Mouse (Mus musculus): ENCODE measurements around the gene Rsf1. TPM values are rescaled to one million over a fixed set of nuclear protein-coding genes. Genes with fewer than 3 reads are reported as not detected.

Gene Rsf1
- total RNA-seq (2014; fragmentation: Nextera tagmentation) (48.2 and 58.5 TPM in 2 replicates), total RNA-seq (2017) (24.9 and 33.4 TPM in 2 replicates), polyA plus RNA-seq (2012) (14.2 and 14.8 TPM in 2 replicates)

DNA sequence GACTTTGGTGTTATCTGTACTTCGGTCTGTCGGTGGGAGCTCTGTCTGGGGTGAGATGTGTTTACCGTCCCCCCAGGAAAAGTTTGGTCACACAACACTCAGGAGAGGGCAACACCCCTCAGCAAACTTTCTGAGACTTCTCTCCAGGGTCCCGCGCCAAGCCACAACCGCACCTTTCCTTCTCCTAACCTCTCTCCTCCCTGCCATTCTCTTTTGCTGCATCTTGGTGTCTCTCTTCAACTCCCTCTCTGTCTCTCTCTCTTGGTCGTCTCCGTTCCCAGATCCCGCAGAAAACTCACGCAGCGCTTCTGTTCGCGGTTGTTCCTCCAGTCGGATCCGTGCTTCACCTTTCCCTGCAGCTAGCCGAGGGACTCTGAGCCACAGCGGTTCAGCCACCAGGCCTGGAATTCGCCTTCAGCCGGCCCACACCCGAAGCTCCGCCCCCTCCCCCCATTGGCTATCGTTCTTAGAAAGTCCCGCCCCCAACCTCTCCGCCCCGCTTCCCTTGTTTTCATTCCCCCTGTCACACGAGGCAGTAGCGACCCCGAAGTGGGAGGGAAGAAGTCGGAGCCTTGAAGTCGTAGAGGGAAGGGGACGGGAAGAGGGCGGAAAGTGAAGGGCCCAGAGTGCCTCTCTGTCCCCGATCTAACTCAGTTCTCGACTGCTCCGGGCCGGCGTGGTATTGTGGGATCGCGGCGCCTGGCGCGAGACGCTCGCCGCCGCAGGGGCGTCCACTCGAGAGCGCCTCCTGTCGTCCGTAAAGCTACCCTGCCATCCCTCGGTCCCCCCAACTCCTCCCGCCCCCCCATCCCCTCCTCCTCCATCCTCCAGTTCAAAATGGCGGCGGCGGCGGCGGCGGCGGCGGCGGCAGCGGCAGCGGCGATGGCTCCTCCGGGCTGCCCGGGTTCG is at the start of gene Rsf1, which contains the start of gene Aamdc:
Gene Rsf1, plus strand, starts transcription at position 823 of the 909 bp plus-strand sequence.
Gene Aamdc, minus strand, starts transcription at position 431 of the 909 bp plus-strand sequence.
- Histone ChIP-seq H3K9me3 (replicated peaks) (no peaks in the 10 kb centered on the region), H3K36me3 (replicated peaks) (peaks cover 13% of the 10 kb centered on the region), H3K4me1 (ENCODE audit: insufficient read depth, low read depth, low read length) (peaks cover 19% of the 10 kb centered on the region), H3K4me3 (ENCODE audit: low read depth, low read length) (peak within 1 kb of the TSS; percentile 96), H3K27me3 (ENCODE audit: insufficient read depth, low read length) (no peaks in the 10 kb centered on the region)
- TF ChIP-seq POLR2AphosphoS5 (IDR thresholded peaks at IDR 0.05; ENCODE audit: insufficient replicate concordance, low read depth, low read length): no peak
- TF ChIP-seq CTCF (IDR thresholded peaks at IDR 0.05; ENCODE audit: low read depth, low read length): peak; percentile 30; the same call in 1 of the 2 replicates
- TF ChIP-seq GATA2 (IDR thresholded peaks at IDR 0.05; ENCODE audit: borderline replicate concordance, low read depth, low read length): no peak
- TF ChIP-seq TAL1 (conservative IDR thresholded peaks at IDR 0.05; ENCODE audit: low read depth, low read length): no peak
- no peak for TF ChIP-seq GATA1 (IDR thresholded peaks at IDR 0.05; ENCODE audit: borderline replicate concordance, low read length)
- ATAC-seq (ENCODE audit: extremely low read depth, insufficient number of reproducible peaks, low FRiP score, poor library complexity, severe bottlenecking): peak; percentile 78
- DNase-seq (ENCODE audit: low spot score): peak; percentile 89

DNA sequence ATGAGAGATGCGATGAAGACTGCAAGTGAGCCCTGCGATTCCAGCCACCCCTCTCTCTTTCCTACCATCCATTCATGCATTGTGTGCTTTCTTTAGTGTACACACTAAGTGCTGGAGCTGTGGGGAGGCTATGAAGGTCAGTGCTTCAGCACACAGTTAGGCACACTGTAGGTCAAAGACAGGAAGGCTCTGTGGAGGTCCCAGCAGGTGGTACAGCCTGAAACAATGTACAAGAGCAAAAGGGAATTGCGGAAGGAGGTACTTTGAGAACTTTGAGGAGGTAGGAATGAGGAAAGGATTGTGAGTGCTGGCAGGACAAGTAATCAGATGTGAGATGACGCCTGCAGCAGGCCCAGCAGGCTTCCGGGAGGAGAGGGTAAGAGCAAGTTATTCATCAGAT is 44.2 kb upstream of the Rsf1 start:
- Histone ChIP-seq H3K9me3 (replicated peaks) (no peaks in the 10 kb centered on the region), H3K27me3 (ENCODE audit: insufficient read depth, low read length) (no peaks in the 10 kb centered on the region), H3K4me1 (ENCODE audit: insufficient read depth, low read depth, low read length) (no peaks in the 10 kb centered on the region), H3K4me3 (ENCODE audit: low read depth, low read length) (no peak overlapping the region), H3K36me3 (replicated peaks) (peaks cover 90% of the 10 kb centered on the region)
- ATAC-seq (ENCODE audit: extremely low read depth, insufficient number of reproducible peaks, low FRiP score, poor library complexity, severe bottlenecking) (no peak), DNase-seq (ENCODE audit: low spot score) (no peak)
- no peak for TF ChIP-seq GATA1 (IDR thresholded peaks at IDR 0.05; ENCODE audit: borderline replicate concordance, low read length)
- TF ChIP-seq POLR2AphosphoS5 (IDR thresholded peaks at IDR 0.05; ENCODE audit: insufficient replicate concordance, low read depth, low read length): no peak
- TF ChIP-seq CTCF (IDR thresholded peaks at IDR 0.05; ENCODE audit: low read depth, low read length): no peak
- no peak for TF ChIP-seq TAL1 (conservative IDR thresholded peaks at IDR 0.05; ENCODE audit: low read depth, low read length)
- TF ChIP-seq GATA2 (IDR thresholded peaks at IDR 0.05; ENCODE audit: borderline replicate concordance, low read depth, low read length): no peak

DNA sequence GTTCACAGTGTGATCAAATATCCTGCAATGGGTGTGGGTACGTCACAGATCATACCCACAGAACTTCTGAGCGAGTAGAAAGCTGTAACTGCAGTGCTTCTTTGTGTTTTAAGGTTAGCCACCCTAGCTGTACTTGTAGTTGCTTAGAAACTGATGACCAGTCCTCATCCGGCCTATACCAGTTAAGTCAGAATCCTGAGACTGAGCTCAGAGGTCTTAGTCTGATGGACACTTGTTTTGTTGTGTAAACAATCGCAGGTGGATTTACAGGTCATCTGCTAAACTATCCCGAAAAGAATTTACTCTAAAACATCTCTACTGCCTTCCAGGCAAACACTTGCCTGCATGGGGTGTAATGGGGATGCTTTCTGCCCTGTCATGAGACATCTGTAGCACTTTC is 43.1 kb upstream of the Rsf1 start:
- Histone ChIP-seq H3K9me3 (replicated peaks) (no peaks in the 10 kb centered on the region), H3K4me3 (ENCODE audit: low read depth, low read length) (no peak overlapping the region), H3K36me3 (replicated peaks) (peaks cover 94% of the 10 kb centered on the region), H3K27me3 (ENCODE audit: insufficient read depth, low read length) (no peaks in the 10 kb centered on the region), H3K4me1 (ENCODE audit: insufficient read depth, low read depth, low read length) (no peaks in the 10 kb centered on the region)
- DNase-seq (ENCODE audit: low spot score) (no peak), ATAC-seq (ENCODE audit: extremely low read depth, insufficient number of reproducible peaks, low FRiP score, poor library complexity, severe bottlenecking) (no peak)
- no peak for TF ChIP-seq GATA1 (IDR thresholded peaks at IDR 0.05; ENCODE audit: borderline replicate concordance, low read length)
- no peak for TF ChIP-seq GATA2 (IDR thresholded peaks at IDR 0.05; ENCODE audit: borderline replicate concordance, low read depth, low read length)
- no peak for TF ChIP-seq TAL1 (conservative IDR thresholded peaks at IDR 0.05; ENCODE audit: low read depth, low read length)
- TF ChIP-seq POLR2AphosphoS5 (IDR thresholded peaks at IDR 0.05; ENCODE audit: insufficient replicate concordance, low read depth, low read length): no peak
- no peak for TF ChIP-seq CTCF (IDR thresholded peaks at IDR 0.05; ENCODE audit: low read depth, low read length)

DNA sequence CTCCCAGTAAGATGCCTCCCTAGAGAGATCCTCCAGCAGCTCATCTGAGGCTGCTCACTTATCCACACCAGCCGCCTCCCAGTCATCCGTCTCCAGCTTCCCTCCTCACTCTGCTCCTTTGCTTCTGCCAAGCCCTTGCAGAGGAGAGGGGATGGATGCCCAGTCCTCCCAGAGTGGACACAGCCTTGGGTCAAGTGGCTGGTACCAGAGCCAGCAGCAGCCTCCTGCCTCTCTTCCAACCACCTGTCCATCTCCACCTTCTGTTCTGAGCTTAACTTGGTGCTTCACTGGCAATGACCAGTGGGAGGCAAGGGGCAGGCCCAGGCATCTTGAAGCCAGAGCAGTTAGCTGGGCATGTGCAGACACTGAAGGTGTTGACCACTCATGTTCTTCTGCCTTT is 33.2 kb upstream of the Rsf1 start:
- ATAC-seq (ENCODE audit: extremely low read depth, insufficient number of reproducible peaks, low FRiP score, poor library complexity, severe bottlenecking) (no peak), DNase-seq (ENCODE audit: low spot score) (no peak)
- peaks cover 16% of the 10 kb centered on the region for H3K36me3 ChIP-seq (replicated peaks)
- no peaks in the 10 kb centered on the region for H3K9me3 ChIP-seq (replicated peaks)
- TF ChIP-seq GATA2 (IDR thresholded peaks at IDR 0.05; ENCODE audit: borderline replicate concordance, low read depth, low read length): no peak
- TF ChIP-seq GATA1 (IDR thresholded peaks at IDR 0.05; ENCODE audit: borderline replicate concordance, low read length): no peak
- H3K27me3 ChIP-seq (ENCODE audit: insufficient read depth, low read length): peaks cover 5% of the 10 kb centered on the region; the same call in 1 of the 2 replicates
- no peaks in the 10 kb centered on the region for H3K4me1 ChIP-seq (ENCODE audit: insufficient read depth, low read depth, low read length)
- H3K4me3 ChIP-seq (ENCODE audit: low read depth, low read length): no peak overlapping the region

DNA sequence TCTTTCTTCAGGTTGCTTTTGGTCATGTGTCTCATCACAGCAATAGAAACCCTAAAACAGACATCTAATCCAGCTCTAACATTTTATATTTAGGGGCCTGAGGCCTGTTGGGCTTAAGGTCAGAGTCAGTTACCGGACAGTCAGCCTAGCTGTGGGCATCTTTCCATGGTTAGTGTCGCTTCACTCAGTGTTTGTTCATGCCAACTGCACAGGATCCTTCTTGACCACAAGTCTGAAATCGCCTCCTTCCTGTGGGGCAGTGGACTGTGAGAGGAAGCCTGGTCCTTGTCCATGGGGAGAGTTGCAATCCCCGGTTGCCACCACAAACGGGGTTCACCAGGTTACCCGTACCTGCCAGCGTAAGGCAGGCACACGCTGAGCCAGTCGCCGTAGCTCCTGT is 30.4 kb upstream of the Rsf1 start:
- no peak for TF ChIP-seq GATA1 (IDR thresholded peaks at IDR 0.05; ENCODE audit: borderline replicate concordance, low read length)
- no peak for TF ChIP-seq POLR2AphosphoS5 (IDR thresholded peaks at IDR 0.05; ENCODE audit: insufficient replicate concordance, low read depth, low read length)
- no peak for TF ChIP-seq GATA2 (IDR thresholded peaks at IDR 0.05; ENCODE audit: borderline replicate concordance, low read depth, low read length)
- no peak overlapping the region for H3K4me3 ChIP-seq (ENCODE audit: low read depth, low read length)
- DNase-seq (ENCODE audit: low spot score): no peak
- peaks cover 5% of the 10 kb centered on the region; the same call in 1 of the 2 replicates for H3K27me3 ChIP-seq (ENCODE audit: insufficient read depth, low read length)
- H3K4me1 ChIP-seq (ENCODE audit: insufficient read depth, low read depth, low read length): no peaks in the 10 kb centered on the region
- no peaks in the 10 kb centered on the region for H3K36me3 ChIP-seq (replicated peaks)
- H3K9me3 ChIP-seq (replicated peaks): no peaks in the 10 kb centered on the region
- ATAC-seq (ENCODE audit: extremely low read depth, insufficient number of reproducible peaks, low FRiP score, poor library complexity, severe bottlenecking): no peak

DNA sequence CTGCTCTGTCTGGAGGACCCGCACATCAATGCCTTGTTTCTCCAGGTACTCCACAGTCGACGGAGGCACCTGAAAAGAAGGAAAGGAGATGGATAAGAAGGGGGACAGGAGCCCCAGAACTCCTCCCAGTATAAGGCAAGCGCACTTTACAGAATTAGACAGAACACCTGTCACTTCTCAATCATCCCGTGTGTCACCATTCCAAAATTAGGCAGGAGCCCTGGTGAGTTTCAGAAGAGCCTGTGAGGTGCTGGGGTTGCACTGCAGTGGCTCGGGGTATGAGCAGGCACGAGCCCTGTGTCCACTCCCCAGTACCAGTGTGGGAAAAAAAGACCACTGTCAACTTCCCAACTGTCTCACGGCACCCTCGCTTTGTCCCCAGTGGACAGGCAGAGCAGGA is 29.0 kb upstream of the Rsf1 start:
- H3K4me3 ChIP-seq (ENCODE audit: low read depth, low read length): no peak overlapping the region
- TF ChIP-seq TAL1 (conservative IDR thresholded peaks at IDR 0.05; ENCODE audit: low read depth, low read length): no peak
- TF ChIP-seq GATA1 (IDR thresholded peaks at IDR 0.05; ENCODE audit: borderline replicate concordance, low read length): no peak
- no peak for TF ChIP-seq CTCF (IDR thresholded peaks at IDR 0.05; ENCODE audit: low read depth, low read length)
- no peak for TF ChIP-seq GATA2 (IDR thresholded peaks at IDR 0.05; ENCODE audit: borderline replicate concordance, low read depth, low read length)
- no peak for TF ChIP-seq POLR2AphosphoS5 (IDR thresholded peaks at IDR 0.05; ENCODE audit: insufficient replicate concordance, low read depth, low read length)
- no peaks in the 10 kb centered on the region for H3K9me3 ChIP-seq (replicated peaks)
- no peak for ATAC-seq (ENCODE audit: extremely low read depth, insufficient number of reproducible peaks, low FRiP score, poor library complexity, severe bottlenecking)
- H3K4me1 ChIP-seq (ENCODE audit: insufficient read depth, low read depth, low read length): no peaks in the 10 kb centered on the region
- peaks cover 5% of the 10 kb centered on the region; the same call in 1 of the 2 replicates for H3K27me3 ChIP-seq (ENCODE audit: insufficient read depth, low read length)
- no peak for DNase-seq (ENCODE audit: low spot score)
- H3K36me3 ChIP-seq (replicated peaks): no peaks in the 10 kb centered on the region
